Mouse (Mus musculus) limb, embryonic 11.5 days (tissue): ENCODE data around the gene Med21. TPM values are rescaled to one million over a fixed set of nuclear protein-coding genes. Genes with fewer than 3 reads are reported as not detected.

Experiments used
- ATAC-seq: fragments of 200-750 bp; cut with Nextera tagmentation; 2 replicates; pipeline ENCODE4 v1.8.0; 2017; ENCODE audit warnings: low read depth; ENCODE audit not compliant: insufficient number of reproducible peaks, low FRiP score, low TSS enrichment
- DNase-seq: peaks from one replicate; pipeline ENCODE4 v3.0.0-alpha.2; 2015; ENCODE audit warnings: low spot score
- H3K27ac ChIP-seq: fragments of 300-500 bp; sonication (generic); replicated peaks from 2 replicates; pipeline ENCODE4 v1.5.1; 2014; ENCODE audit warnings: low read depth, mild to moderate bottlenecking, low read length
- H3K27me3 ChIP-seq: fragments of 300-500 bp; sonication (generic); 2 replicates; pipeline ENCODE4 v1.6.1; 2014; ENCODE audit warnings: mild to moderate bottlenecking, low read length, mixed read lengths; ENCODE audit not compliant: control insufficient read depth, insufficient read depth
- H3K36me3 ChIP-seq: fragments of 300-500 bp; sonication (generic); 2 replicates; pipeline ENCODE4 v1.6.1; 2014; ENCODE audit warnings: mild to moderate bottlenecking, low read length, moderate library complexity, mixed read lengths; ENCODE audit not compliant: control insufficient read depth, insufficient read depth
- H3K4me1 ChIP-seq: fragments of 300-500 bp; sonication (generic); 2 replicates; pipeline ENCODE4 v1.6.1; 2014; ENCODE audit warnings: low read length, mixed read lengths; ENCODE audit not compliant: control insufficient read depth, insufficient read depth
- H3K4me2 ChIP-seq: fragments of 300-500 bp; sonication (generic); 2 replicates; pipeline ENCODE4 v1.6.1; 2014; ENCODE audit warnings: low read depth, mild to moderate bottlenecking, moderate library complexity; ENCODE audit not compliant: severe bottlenecking
- H3K4me3 ChIP-seq: fragments of 300-500 bp; sonication (generic); 2 replicates; pipeline ENCODE4 v1.5.1; 2014; ENCODE audit warnings: low read depth, low read length
- H3K9ac ChIP-seq: fragments of 300-500 bp; sonication (generic); 2 replicates; pipeline ENCODE4 v1.6.1; 2014; ENCODE audit warnings: mild to moderate bottlenecking, low read length
- H3K9me3 ChIP-seq: fragments of 300-500 bp; sonication (generic); 2 replicates; pipeline ENCODE4 v1.6.1; 2016; ENCODE audit warnings: low read length; ENCODE audit not compliant: control insufficient read depth
- WGBS: fragments of 180-500 bp; shearing (Covaris S2); extraction: QIAGEN DNeasy Blood & Tissue Kit; methylation state at CpG from one replicate; pipeline ENCODE4 v1.1.7; 2014; 5-methylcytosine and 5-hydroxymethylcytosine counted together
- polyA plus RNA-seq: library from polyadenylated mRNA; unstranded; fragments of >200 nt; fragmentation: Nextera tagmentation; extraction: Ambion mirVana; gene quantifications from 2 replicates; pipeline ENCODE4 v1.2.1, GENCODE M21; 2014

The Med21 gene
- polyA plus RNA-seq, 1 experiment from 2014 or later: 135 TPM

DNA sequence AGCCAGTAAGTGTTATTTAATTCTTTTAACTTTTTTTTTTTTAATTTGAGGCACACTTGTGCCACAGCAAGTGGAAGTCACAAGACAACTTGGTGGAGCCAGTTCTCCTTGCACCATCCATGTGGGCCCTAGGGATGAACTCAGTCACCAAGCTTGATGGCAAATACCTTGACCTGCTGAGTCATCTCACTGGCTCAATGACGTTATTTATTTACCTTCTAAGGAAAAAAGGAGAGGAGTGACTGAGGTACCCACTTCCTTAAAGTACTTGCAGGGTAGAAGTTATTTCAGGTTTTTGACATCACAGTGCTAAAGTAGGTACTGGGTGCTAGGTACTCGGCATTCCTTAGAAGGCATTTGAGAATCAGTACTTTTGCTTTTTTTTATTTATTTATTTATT, 23.1 kb downstream of the Med21 start:
- no peak overlapping the region for H3K27ac ChIP-seq
- H3K4me1 ChIP-seq: no peaks in the 10 kb centered on the region
- no peak overlapping the region for H3K4me3 ChIP-seq
- H3K27me3 ChIP-seq: no peaks in the 10 kb centered on the region
- H3K9me3 ChIP-seq: no peaks in the 10 kb centered on the region
- no peak overlapping the region for H3K9ac ChIP-seq
- ATAC-seq (no peak), DNase-seq (no peak)
- 85% methylated on average over 2 of the region's 2 CpGs for WGBS
- no peaks in the 10 kb centered on the region for H3K36me3 ChIP-seq
- no peak overlapping the region for H3K4me2 ChIP-seq

DNA sequence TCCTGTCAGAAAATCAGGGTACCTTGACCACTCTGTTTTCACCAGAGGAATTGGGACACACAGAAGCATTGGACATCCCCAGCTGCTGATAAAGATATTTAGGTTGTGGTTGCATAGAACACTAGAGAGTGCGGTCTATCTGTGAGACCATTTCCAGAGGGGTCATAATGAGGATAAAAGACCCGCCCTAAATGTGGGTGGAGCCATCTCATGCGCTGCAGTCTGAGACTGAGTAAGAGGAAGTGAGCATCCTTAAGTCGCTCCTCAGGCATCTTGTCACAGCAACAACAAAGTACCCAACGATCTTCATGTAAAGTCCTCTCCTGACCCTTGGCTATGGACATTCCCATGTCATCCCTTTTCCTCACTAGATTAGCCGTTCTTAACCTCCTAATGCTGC, 24.5 kb downstream of the Med21 start:
- Histone ChIP-seq H3K9me3 (no peaks in the 10 kb centered on the region), H3K9ac (no peak overlapping the region), H3K4me3 (no peak overlapping the region), H3K27me3 (no peaks in the 10 kb centered on the region), H3K4me2 (no peak overlapping the region), H3K4me1 (no peaks in the 10 kb centered on the region), H3K27ac (no peak overlapping the region), H3K36me3 (no peaks in the 10 kb centered on the region)
- 88% methylated on average over 6 of the region's 6 CpGs for WGBS
- DNase-seq (no peak), ATAC-seq (no peak)

DNA sequence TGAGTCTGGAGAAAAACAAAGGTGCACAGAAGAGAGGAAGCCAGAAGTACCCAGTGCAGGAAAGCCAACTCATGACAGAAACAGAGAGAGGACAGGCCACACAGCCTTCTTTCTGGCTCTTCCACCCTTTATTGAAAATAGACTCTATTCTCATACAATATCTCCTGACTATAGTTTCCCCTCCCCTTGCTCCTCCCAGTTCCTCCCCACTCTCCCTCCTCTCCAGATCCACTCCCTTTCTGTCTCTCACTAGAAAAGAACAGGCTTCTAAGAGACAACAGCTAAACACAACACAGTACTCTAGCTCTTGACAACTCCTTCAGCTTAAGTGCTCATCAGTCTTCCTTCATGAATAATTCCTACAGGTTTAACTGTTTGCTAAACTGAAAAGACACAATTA, 26.3 kb downstream of the Med21 start:
- Histone ChIP-seq H3K9me3 (no peaks in the 10 kb centered on the region), H3K4me1 (no peaks in the 10 kb centered on the region), H3K36me3 (no peaks in the 10 kb centered on the region), H3K27me3 (no peaks in the 10 kb centered on the region), H3K4me2 (no peak overlapping the region), H3K9ac (no peak overlapping the region), H3K4me3 (no peak overlapping the region), H3K27ac (no peak overlapping the region)
- DNase-seq (no peak), ATAC-seq (no peak)

DNA sequence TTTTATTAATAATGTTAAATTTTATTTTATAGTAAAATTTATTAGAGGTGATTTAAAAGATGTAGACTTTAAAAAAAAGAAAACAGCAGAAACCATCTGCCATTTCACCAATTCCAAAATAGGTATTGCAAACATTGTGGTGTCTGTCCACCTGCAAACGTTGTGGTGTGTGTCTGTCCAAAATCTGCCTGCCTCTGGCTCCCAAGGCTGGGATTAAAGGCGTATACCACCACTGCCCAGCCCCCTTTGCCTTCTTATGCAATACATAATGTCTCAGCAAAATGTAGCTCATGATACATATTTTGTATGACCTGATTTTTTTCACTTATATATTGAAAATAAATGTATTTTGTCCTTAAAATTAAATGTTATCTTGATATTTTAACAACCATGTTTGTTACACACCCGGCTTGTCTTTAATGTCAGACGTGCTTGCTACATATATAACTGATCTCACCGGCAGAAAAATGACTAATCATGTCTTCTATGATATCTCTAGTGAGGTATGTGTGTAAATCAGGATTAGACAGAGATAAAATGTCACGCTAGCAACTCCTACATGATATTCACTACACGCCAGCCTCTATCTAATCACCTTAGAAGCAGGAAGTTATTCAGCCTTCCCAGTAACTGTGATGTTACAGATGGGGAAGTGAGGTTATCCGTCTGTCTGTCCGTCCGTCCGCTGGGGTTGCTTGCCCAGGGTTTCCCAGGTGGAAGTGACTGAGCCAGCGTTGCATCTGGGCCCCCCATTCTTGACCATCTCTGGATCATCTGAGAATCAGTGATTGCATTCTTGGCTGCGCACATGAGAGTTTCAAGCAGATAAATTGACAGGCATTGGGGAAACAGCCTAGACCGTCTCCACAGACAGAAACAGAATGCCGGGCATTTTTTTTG, 28.9 kb downstream of the Med21 start:
- Histone ChIP-seq H3K9me3 (no peaks in the 10 kb centered on the region), H3K4me2 (no peak overlapping the region), H3K27me3 (no peaks in the 10 kb centered on the region), H3K36me3 (no peaks in the 10 kb centered on the region), H3K4me3 (no peak overlapping the region), H3K27ac (no peak overlapping the region), H3K9ac (no peak overlapping the region), H3K4me1 (no peaks in the 10 kb centered on the region)
- WGBS: 91% methylated on average over 15 of the region's 15 CpGs
- DNase-seq (no peak), ATAC-seq (no peak)

DNA sequence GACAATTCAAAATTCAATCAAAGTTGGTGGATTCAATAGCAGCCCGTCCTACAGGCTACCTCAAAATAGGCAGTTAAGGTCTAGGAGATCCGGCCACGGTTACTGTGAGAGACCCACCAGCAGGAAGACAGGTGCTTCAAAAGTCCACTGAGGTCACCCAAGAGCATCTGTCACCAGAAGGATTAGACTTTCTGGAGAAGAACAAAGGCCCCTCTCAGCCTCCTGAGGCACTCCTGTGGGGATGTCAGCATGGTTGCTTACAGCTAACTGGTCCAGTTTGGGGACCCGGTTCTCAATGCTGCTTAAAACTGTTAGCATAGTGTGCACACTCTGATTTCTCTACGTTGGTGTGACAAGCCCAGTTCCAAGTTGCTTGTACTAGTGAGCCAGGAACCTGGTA, 29.8 kb downstream of the Med21 start:
- Histone ChIP-seq H3K9ac (no peak overlapping the region), H3K4me3 (no peak overlapping the region), H3K27me3 (no peaks in the 10 kb centered on the region), H3K27ac (no peak overlapping the region), H3K4me1 (no peaks in the 10 kb centered on the region), H3K36me3 (no peaks in the 10 kb centered on the region), H3K9me3 (no peaks in the 10 kb centered on the region), H3K4me2 (no peak overlapping the region)
- no peak for ATAC-seq
- DNase-seq: no peak
- 79% methylated on average over 5 of the region's 5 CpGs for WGBS

DNA sequence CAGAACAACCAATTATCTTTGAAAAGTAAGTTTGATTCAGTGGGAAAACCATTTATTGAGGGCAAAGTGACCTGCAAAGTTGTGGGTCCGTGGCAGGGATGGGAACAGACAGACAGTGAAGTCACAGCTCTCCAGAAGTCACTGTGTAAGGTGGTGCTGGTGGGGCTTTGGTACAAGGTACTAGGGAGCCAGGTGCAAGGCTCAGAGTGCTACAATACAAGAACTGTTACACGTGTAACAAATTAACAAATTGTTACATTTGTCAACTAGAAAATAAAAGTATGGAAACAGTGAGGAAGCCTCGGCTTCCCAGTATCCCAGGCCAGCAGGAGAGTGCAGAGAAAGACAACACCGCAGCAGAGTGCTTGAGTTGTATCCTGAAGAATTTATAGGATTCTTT, 31.3 kb downstream of the Med21 start:
- H3K9me3 ChIP-seq: no peaks in the 10 kb centered on the region
- no peak for ATAC-seq
- H3K36me3 ChIP-seq: no peaks in the 10 kb centered on the region
- no peak overlapping the region for H3K4me3 ChIP-seq
- H3K27me3 ChIP-seq: no peaks in the 10 kb centered on the region
- no peak for DNase-seq
- H3K4me2 ChIP-seq: no peak overlapping the region
- no peak overlapping the region for H3K9ac ChIP-seq
- no peaks in the 10 kb centered on the region for H3K4me1 ChIP-seq
- 81% methylated on average over 4 of the region's 4 CpGs for WGBS
- H3K27ac ChIP-seq: no peak overlapping the region

DNA sequence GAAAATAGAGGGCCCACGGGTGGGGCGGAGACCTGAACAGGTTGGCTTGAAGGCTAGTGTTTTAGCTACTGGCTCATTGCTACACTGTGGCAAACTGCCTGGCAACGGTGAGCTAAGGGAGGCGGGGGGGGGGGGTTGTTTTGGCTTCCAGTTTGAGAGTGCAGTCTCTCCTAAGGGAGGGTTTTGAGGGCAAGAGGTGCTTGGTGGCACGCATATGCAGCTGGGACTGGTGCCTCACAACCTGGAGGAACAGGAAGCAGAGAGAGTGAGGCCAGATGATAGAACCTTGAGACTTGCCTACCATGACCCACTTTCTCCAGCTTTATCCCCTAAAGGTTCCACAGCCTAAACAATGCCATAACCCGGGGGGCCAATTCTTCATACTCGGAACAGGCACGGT, 32.1 kb downstream of the Med21 start:
- no peak overlapping the region for H3K27ac ChIP-seq
- DNase-seq: no peak
- no peaks in the 10 kb centered on the region for H3K4me1 ChIP-seq
- ATAC-seq: no peak
- H3K9me3 ChIP-seq: no peaks in the 10 kb centered on the region
- no peaks in the 10 kb centered on the region for H3K36me3 ChIP-seq
- H3K4me3 ChIP-seq: no peak overlapping the region
- H3K4me2 ChIP-seq: no peak overlapping the region
- H3K9ac ChIP-seq: no peak overlapping the region
- H3K27me3 ChIP-seq: no peaks in the 10 kb centered on the region
- 87% methylated on average over 8 of the region's 8 CpGs for WGBS

DNA sequence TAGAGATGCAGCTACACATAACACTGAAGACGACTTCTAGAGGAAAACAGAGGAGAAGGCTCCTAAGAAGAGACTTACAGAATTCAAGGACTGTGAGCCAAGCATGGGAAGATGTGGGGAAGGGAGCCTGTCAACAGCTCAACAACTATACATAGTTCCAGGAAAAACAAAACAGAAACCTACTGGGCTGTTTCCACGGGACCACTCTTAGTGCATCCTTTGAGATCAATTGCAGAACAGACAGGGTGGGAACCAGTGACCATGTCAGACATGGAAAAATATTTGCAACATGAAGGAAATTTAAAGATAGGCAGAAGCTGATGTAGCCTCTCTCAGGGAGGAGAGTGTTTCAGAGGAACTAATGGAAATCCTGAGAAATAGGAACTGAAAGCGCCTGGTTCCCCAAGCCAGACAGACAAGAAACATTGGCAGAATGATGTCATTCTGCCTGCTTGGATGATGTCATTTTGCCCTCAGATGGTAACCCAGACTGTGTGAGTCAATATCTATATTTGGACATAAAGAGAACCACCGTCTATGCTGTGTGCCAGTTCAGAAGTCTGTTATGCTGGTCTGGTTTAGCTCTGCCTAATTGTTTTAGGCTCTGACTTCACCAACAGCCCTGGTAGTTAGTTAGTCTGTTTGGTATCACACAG, 32.7 kb downstream of the Med21 start:
- ATAC-seq (no peak), DNase-seq (no peak)
- no peak overlapping the region for H3K9ac ChIP-seq
- H3K4me2 ChIP-seq: no peak overlapping the region
- H3K9me3 ChIP-seq: no peaks in the 10 kb centered on the region
- no peaks in the 10 kb centered on the region for H3K4me1 ChIP-seq
- H3K4me3 ChIP-seq: no peak overlapping the region
- H3K27ac ChIP-seq: no peak overlapping the region
- H3K36me3 ChIP-seq: no peaks in the 10 kb centered on the region
- no peaks in the 10 kb centered on the region for H3K27me3 ChIP-seq
- 81% methylated on average over 4 of the region's 4 CpGs for WGBS
